Mouse (Mus musculus): ENCODE measurements around the gene Ak3. TPM values are rescaled to one million over a fixed set of nuclear protein-coding genes. Genes with fewer than 3 reads are reported as not detected.

The Ak3 gene
- 89.7 and 94.5 TPM in 2 replicates for polyA plus RNA-seq (2014; fragmentation: Nextera tagmentation; extraction: Ambion mirVana)

DNA sequence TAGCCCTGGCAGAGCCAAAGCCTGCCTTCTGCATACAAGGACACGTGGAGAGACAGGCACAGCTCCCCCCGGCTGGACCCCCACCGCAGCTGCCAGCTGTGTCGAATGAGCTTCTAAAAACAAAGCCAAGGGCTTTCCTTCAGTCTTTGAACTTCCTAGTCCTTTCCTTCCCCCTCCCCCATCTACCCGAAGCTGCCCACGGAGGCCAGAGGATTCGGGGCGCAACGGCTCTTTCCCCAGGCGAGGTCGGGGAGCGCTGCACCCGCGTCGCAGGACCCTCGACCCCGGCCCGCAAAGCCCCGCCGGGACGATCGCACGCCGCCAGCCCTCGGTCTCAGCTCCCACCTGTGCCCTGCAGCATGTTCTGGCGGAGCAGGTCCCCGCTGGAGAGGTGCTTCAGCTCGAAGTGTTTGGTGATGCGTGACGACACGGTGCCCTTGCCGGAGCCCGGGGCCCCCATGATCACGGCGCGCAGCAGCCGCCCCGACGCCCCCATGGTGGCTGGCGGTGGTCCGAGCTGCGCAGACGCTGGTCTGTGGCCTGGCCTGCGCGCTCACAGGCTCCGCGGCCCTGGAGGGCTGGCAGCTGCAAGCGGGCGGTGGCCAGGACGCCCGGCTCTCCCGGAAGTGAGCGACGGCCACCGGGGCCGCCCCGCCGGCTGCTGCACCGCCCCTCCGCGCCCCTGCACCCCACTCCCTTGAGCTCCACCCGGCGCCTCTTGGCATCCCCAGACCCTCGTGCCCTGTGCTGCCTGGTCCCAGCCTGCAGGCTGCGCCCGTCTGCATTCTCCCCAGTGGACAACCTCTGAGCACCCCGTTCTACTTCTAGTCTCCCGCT lies at the start of gene Ak3:
Ak3 (minus strand) TSS at position 628 of the 837 bp plus-strand sequence.
- DNase-seq (ENCODE audit: low spot score): peak; percentile 72
- ATAC-seq (replicated peaks; ENCODE audit: insufficient number of reproducible peaks, low FRiP score, low TSS enrichment, low read depth): peak; percentile 89
- Histone ChIP-seq H3K36me3 (replicated peaks; ENCODE audit: control insufficient read depth, insufficient read depth, low read depth, low read length) (no peaks in the 10 kb centered on the region), H3K9ac (replicated peaks; ENCODE audit: low read length) (peak within 1 kb of the TSS; percentile 87), H3K27me3 (ENCODE audit: control insufficient read depth, insufficient read depth, low read length) (no peaks in the 10 kb centered on the region), H3K27ac (replicated peaks; ENCODE audit: low read depth, low read length) (peak within 1 kb of the TSS; percentile 81), H3K9me3 (replicated peaks; ENCODE audit: control insufficient read depth, low read length) (no peaks in the 10 kb centered on the region), H3K4me1 (ENCODE audit: control insufficient read depth, insufficient read depth, low read length) (no peaks in the 10 kb centered on the region), H3K4me3 (ENCODE audit: low read depth, low read length) (peak within 1 kb of the TSS; percentile 68), H3K4me2 (ENCODE audit: low read depth, low read length) (peak within 1 kb of the TSS; percentile 67)
- under 1% methylated on average over 62 of the region's 68 CpGs for WGBS

DNA sequence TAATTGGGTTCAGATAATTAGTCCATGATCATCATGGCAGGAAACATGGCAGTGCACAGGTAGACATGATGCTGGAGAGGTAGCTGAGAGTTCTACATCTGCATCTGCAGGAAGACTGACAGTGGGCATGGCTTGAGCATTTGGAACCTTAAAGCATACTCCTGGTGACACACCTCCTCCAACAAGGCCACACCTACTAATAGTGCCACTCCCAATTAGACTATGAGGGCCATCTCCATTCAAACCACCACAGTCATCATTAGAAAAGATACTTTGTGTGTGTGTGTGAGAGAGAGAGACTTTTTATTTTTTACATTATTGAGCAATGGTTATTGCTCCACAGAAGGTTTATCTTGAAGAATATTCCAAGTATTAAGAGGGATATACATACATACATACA lies 44.4 kb upstream of the Ak3 start:
- DNase-seq (ENCODE audit: low spot score) (no peak), ATAC-seq (replicated peaks; ENCODE audit: insufficient number of reproducible peaks, low FRiP score, low TSS enrichment, low read depth) (no peak)
- no peaks in the 10 kb centered on the region for H3K36me3 ChIP-seq (replicated peaks; ENCODE audit: control insufficient read depth, insufficient read depth, low read depth, low read length)
- no peaks in the 10 kb centered on the region for H3K9me3 ChIP-seq (replicated peaks; ENCODE audit: control insufficient read depth, low read length)
- H3K4me3 ChIP-seq (ENCODE audit: low read depth, low read length): no peak overlapping the region
- no peak overlapping the region for H3K4me2 ChIP-seq (ENCODE audit: low read depth, low read length)
- no peak overlapping the region for H3K9ac ChIP-seq (replicated peaks; ENCODE audit: low read length)
- H3K4me1 ChIP-seq (ENCODE audit: control insufficient read depth, insufficient read depth, low read length): no peaks in the 10 kb centered on the region
- no peaks in the 10 kb centered on the region for H3K27me3 ChIP-seq (ENCODE audit: control insufficient read depth, insufficient read depth, low read length)
- no peak overlapping the region for H3K27ac ChIP-seq (replicated peaks; ENCODE audit: low read depth, low read length)

- no peak for ATAC-seq (replicated peaks; ENCODE audit: insufficient number of reproducible peaks, low FRiP score, low TSS enrichment, low read depth)
Measured at GRCm38 (mm10) chr19:29088628-29089027, 40.9 kb upstream of the Ak3 start.

GRCm38 (mm10) chr19:29074802-29075201 lies 27.0 kb upstream of the Ak3 start:
- Histone ChIP-seq H3K9me3 (replicated peaks; ENCODE audit: control insufficient read depth, low read length) (no peaks in the 10 kb centered on the region), H3K4me3 (ENCODE audit: low read depth, low read length) (no peak overlapping the region), H3K9ac (replicated peaks; ENCODE audit: low read length) (no peak overlapping the region), H3K4me1 (ENCODE audit: control insufficient read depth, insufficient read depth, low read length) (no peaks in the 10 kb centered on the region), H3K27me3 (ENCODE audit: control insufficient read depth, insufficient read depth, low read length) (no peaks in the 10 kb centered on the region), H3K27ac (replicated peaks; ENCODE audit: low read depth, low read length) (no peak overlapping the region), H3K4me2 (ENCODE audit: low read depth, low read length) (no peak overlapping the region), H3K36me3 (replicated peaks; ENCODE audit: control insufficient read depth, insufficient read depth, low read depth, low read length) (no peaks in the 10 kb centered on the region)
- ATAC-seq (replicated peaks; ENCODE audit: insufficient number of reproducible peaks, low FRiP score, low TSS enrichment, low read depth) (no peak), DNase-seq (ENCODE audit: low spot score) (no peak)
- WGBS: 81% methylated on average over 6 of the region's 6 CpGs

More at GRCm38 (mm10) chr19:29088628-29089027, 40.9 kb upstream of the Ak3 start:
- DNase-seq (ENCODE audit: low spot score): no peak
- H3K4me1 ChIP-seq (ENCODE audit: control insufficient read depth, insufficient read depth, low read length): no peaks in the 10 kb centered on the region
- no peaks in the 10 kb centered on the region for H3K36me3 ChIP-seq (replicated peaks; ENCODE audit: control insufficient read depth, insufficient read depth, low read depth, low read length)
- H3K4me2 ChIP-seq (ENCODE audit: low read depth, low read length): no peak overlapping the region
- whole genome bisulfite sequencing: 79% methylated on average over 6 of the region's 6 CpGs
- no peak overlapping the region for H3K4me3 ChIP-seq (ENCODE audit: low read depth, low read length)
- no peaks in the 10 kb centered on the region for H3K9me3 ChIP-seq (replicated peaks; ENCODE audit: control insufficient read depth, low read length)
- no peak overlapping the region for H3K9ac ChIP-seq (replicated peaks; ENCODE audit: low read length)
- no peak overlapping the region for H3K27ac ChIP-seq (replicated peaks; ENCODE audit: low read depth, low read length)
- no peaks in the 10 kb centered on the region for H3K27me3 ChIP-seq (ENCODE audit: control insufficient read depth, insufficient read depth, low read length)

- H3K9me3 ChIP-seq (replicated peaks; ENCODE audit: control insufficient read depth, low read length): no peaks in the 10 kb centered on the region
- H3K27me3 ChIP-seq (ENCODE audit: control insufficient read depth, insufficient read depth, low read length): no peaks in the 10 kb centered on the region
- ATAC-seq (replicated peaks; ENCODE audit: insufficient number of reproducible peaks, low FRiP score, low TSS enrichment, low read depth): no peak
- H3K4me1 ChIP-seq (ENCODE audit: control insufficient read depth, insufficient read depth, low read length): peaks cover 2% of the 10 kb centered on the region; the same call in 1 of the 2 replicates
- H3K4me2 ChIP-seq (ENCODE audit: low read depth, low read length): no peak overlapping the region
- no peak overlapping the region for H3K9ac ChIP-seq (replicated peaks; ENCODE audit: low read length)
- no peak overlapping the region for H3K4me3 ChIP-seq (ENCODE audit: low read depth, low read length)
- no peaks in the 10 kb centered on the region for H3K36me3 ChIP-seq (replicated peaks; ENCODE audit: control insufficient read depth, insufficient read depth, low read depth, low read length)
- H3K27ac ChIP-seq (replicated peaks; ENCODE audit: low read depth, low read length): no peak overlapping the region
- no peak for DNase-seq (ENCODE audit: low spot score)
- WGBS: 79% methylated on average over 5 of the region's 5 CpGs
Measured at GRCm38 (mm10) chr19:29069195-29069594, 21.4 kb upstream of the Ak3 start.

- DNase-seq (ENCODE audit: low spot score) (peak; percentile 42), ATAC-seq (replicated peaks; ENCODE audit: insufficient number of reproducible peaks, low FRiP score, low TSS enrichment, low read depth) (no peak)
- peak overlapping the region; percentile 13; the same call in 1 of the 2 replicates for H3K4me2 ChIP-seq (ENCODE audit: low read depth, low read length)
- no peak overlapping the region for H3K9ac ChIP-seq (replicated peaks; ENCODE audit: low read length)
- no peaks in the 10 kb centered on the region for H3K36me3 ChIP-seq (replicated peaks; ENCODE audit: control insufficient read depth, insufficient read depth, low read depth, low read length)
- no peak overlapping the region for H3K4me3 ChIP-seq (ENCODE audit: low read depth, low read length)
- H3K27me3 ChIP-seq (ENCODE audit: control insufficient read depth, insufficient read depth, low read length): no peaks in the 10 kb centered on the region
- H3K9me3 ChIP-seq (replicated peaks; ENCODE audit: control insufficient read depth, low read length): no peaks in the 10 kb centered on the region
- H3K4me1 ChIP-seq (ENCODE audit: control insufficient read depth, insufficient read depth, low read length): peaks cover 2% of the 10 kb centered on the region; the same call in 1 of the 2 replicates
- 15% methylated on average over 11 of the region's 11 CpGs for WGBS
- H3K27ac ChIP-seq (replicated peaks; ENCODE audit: low read depth, low read length): no peak overlapping the region
Measured at GRCm38 (mm10) chr19:29066981-29067471, 19.3 kb upstream of the Ak3 start.

DNA sequence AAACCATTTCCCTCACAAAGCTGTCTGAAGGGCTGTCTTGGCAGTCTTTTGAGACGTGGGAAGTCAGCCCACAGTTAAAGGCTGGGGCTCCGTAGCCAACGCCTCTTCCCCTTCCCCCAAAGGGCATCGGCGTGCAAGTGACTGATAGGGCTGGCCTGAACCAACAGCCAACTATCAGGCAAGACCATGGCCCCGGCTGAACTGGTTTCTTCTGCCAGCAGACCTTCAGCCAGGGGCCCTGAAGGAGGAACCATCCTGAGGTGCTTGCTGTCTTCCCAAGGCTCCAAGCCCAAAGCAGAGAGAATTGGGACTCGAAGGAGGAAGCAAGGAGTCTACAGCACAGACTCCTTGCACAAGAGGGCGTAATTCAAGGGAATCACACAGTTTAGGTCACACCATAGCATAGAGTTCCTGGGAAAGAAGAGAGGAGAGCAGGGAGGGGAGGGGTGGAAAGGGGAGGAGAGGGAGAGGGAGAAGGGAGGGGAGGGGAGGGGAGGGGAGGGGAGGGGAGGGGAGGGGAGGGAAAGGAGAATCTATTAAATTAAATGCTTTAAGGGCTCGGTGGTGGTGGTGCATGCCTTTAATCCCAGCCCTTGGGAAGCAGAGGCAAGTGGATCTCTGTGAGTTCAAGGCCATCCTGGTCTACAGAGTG lies 16.8 kb upstream of the Ak3 start:
- 0 out of 2 replicates have a peak overlapping the region, but pooled peaks have one; percentile 20 for H3K27ac ChIP-seq (replicated peaks; ENCODE audit: low read depth, low read length)
- DNase-seq (ENCODE audit: low spot score): no peak

More for the DNA sequence above, 16.8 kb upstream of the Ak3 start:
- Histone ChIP-seq H3K4me3 (ENCODE audit: low read depth, low read length) (no peak overlapping the region), H3K36me3 (replicated peaks; ENCODE audit: control insufficient read depth, insufficient read depth, low read depth, low read length) (no peaks in the 10 kb centered on the region), H3K9me3 (replicated peaks; ENCODE audit: control insufficient read depth, low read length) (no peaks in the 10 kb centered on the region), H3K4me1 (ENCODE audit: control insufficient read depth, insufficient read depth, low read length) (peaks cover 2% of the 10 kb centered on the region; the same call in 1 of the 2 replicates), H3K27me3 (ENCODE audit: control insufficient read depth, insufficient read depth, low read length) (no peaks in the 10 kb centered on the region), H3K9ac (replicated peaks; ENCODE audit: low read length) (no peak overlapping the region), H3K4me2 (ENCODE audit: low read depth, low read length) (no peak overlapping the region)
- 60% methylated on average over 9 of the region's 9 CpGs for WGBS
- ATAC-seq (replicated peaks; ENCODE audit: insufficient number of reproducible peaks, low FRiP score, low TSS enrichment, low read depth): no peak

Data from embryonic facial prominence, embryonic 11.5 days (tissue).